Mouse (Mus musculus) central nervous system, embryonic 18 days (tissue): ENCODE results near the gene Med13. TPM values are rescaled to one million over a fixed set of nuclear protein-coding genes. Genes with fewer than 3 reads are reported as not detected.

Source experiments
- polyA plus RNA-seq: library from polyadenylated mRNA; depleted of rRNA; stranded (reverse); fragments of >200 nt; gene quantifications from 2 replicates; pipeline ENCODE4 v1.2.3, GENCODE M21; 2012; rRNA removed

Med13 gene
- polyA plus RNA-seq: 21.5 and 22.1 TPM in 2 replicates

DNA sequence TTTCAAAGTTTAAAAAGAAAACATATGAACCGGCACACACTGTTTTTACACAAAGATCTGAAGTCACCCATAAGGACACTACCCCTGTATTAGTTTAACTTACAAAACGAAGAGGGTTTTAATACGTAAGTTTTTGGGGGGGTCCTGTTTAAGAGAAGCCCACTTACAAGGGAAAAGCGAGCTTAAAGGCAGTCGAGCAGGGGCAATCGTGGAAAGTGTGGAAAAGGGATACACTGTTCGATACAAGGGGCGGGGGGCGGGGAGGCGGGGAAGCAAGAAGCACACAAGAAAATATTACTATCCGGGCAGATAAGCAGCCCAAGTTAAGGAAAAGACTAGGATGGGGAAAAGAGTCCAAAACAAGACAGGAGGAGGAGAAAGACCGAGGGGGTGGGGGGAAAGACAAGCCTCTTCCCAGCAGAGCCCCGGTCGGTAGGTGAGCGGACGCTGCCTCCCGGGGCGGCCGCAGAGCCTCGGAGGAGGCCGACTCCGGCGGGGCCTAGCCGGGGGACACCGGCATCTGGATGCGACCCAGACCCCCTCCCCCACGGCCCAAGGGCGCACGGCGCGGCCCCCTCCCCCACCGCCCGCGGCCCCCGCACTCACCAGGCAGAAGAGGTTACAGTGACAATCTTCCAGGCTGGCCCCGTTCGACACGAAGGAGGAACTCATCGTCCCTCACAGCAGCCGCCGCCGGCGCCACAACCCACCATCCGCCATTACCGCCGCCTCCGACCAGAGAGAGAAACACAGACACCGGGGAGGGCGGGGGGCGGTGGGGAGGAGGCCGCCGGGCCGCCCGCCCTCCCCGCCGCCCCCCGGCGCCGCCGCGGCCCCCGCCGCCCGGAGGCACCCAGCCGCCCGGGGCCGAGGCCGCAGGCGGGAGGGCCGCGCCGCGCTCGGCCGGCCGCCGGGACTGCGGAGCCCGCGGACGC is at the start of gene Med13:
Gene Med13, minus strand, starts transcription at position 749 of the 935 bp plus-strand sequence.

DNA sequence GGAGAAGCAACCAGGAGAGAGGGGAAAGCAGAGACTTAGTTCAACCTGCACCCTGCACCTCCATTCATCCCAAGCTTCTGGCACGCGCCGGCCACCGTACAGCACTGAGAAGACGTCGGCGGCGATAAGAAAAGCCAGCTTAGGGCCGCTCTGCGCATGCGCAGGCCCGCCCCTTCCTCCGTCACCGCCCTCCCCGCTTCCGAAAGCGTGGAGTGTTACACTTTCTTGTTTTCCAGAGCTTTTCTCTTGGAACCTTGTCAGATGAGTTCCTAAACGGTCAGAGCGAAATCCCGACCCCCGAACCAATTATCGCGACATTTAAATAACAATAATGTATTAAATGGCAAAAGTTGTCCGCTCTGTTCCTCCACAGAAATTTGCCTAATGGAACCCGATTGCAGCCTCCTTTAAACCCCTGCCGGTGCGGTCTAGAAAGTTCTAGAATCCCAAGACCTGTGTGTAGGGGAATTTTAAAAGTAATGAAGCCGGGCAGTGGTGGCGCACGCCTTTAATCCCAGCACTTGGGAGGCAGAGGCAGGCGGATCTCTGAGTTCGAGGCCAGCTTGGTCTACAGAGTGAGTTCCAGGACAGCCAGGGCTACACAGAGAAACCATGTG is 99.8 kb downstream of the Med13 start, which contains the start of gene Ints2:
Gene Ints2, minus strand, starts transcription at position 116 of the 617 bp plus-strand sequence.

Other genes with a start within 250 kb of the Med13 start
- 0.78 and 0.90 TPM in 2 replicates for gene Brip1, start 156.4 kb downstream of the Med13 start, polyA plus RNA-seq
- 28.7 and 29.1 TPM in 2 replicates for gene Ints2, start 100.0 kb downstream of the Med13 start, polyA plus RNA-seq
- 8.7 and 10.5 TPM in 2 replicates for gene Rnft1, start 127.1 kb upstream of the Med13 start, polyA plus RNA-seq
- 29.0 and 30.8 TPM in 2 replicates for gene Rps6kb1, start 187.2 kb upstream of the Med13 start, polyA plus RNA-seq
- 6.3 and 6.7 TPM in 2 replicates for gene Tubd1, start 187.4 kb upstream of the Med13 start, polyA plus RNA-seq